7 mouse cellular contexts compared by ENCODE assay signal in genomic region chr7:127406002-127406987, GRCm38 (mm10). TPM values are rescaled to one million over a fixed set of nuclear protein-coding genes. Genes with fewer than 3 reads are reported as not detected.
DNase-seq lines count a peak whose midpoint lies in the region; ATAC-seq lines count a peak whose summit lies in the region.
"Not testable (repeated sequence)": the region's sequence is repeated elsewhere in the genome, so short reads cannot be mapped to it uniquely, and the experiment has no call there.

Zfp764 (minus strand) TSS chr7:127406822.

- H3K27me3 ChIP-seq in embryonic facial prominence, embryonic 11.5 days (ENCODE audit: control insufficient read depth, insufficient read depth, low read length); limb, embryonic 10.5 days (ENCODE audit: low read depth, poor library complexity, severe bottlenecking); midbrain, embryonic 13.5 days: not testable (repeated sequence)

- H3K4me1 ChIP-seq in embryonic facial prominence, embryonic 11.5 days (ENCODE audit: control insufficient read depth, insufficient read depth, low read length); limb, embryonic 10.5 days; midbrain, embryonic 13.5 days (replicated peaks): not testable (repeated sequence)

- peak within 1 kb of the TSS; percentile 42 for H3K4me3 ChIP-seq in embryonic facial prominence, embryonic 11.5 days (ENCODE audit: low read depth, low read length)
- H3K4me3 ChIP-seq in limb, embryonic 10.5 days: peak within 1 kb of the TSS; percentile 65
- H3K4me3 ChIP-seq in midbrain, embryonic 13.5 days (replicated peaks): peak within 1 kb of the TSS; percentile 59

- H3K9ac ChIP-seq in embryonic facial prominence, embryonic 11.5 days (replicated peaks; ENCODE audit: low read length): peak within 1 kb of the TSS; percentile 75
- H3K9ac ChIP-seq in midbrain, embryonic 13.5 days (replicated peaks): peak within 1 kb of the TSS; percentile 82

- not testable (repeated sequence) for H3K9me3 ChIP-seq in embryonic facial prominence, embryonic 11.5 days (replicated peaks; ENCODE audit: control insufficient read depth, low read length); limb, embryonic 10.5 days (replicated peaks); midbrain, embryonic 13.5 days

- ATAC-seq in embryonic facial prominence, embryonic 11.5 days (replicated peaks; ENCODE audit: insufficient number of reproducible peaks, low FRiP score, low TSS enrichment, low read depth): peak; percentile 81
- ATAC-seq in granulocyte monocyte progenitor cell, adult 5-6 weeks (replicated peaks; ENCODE audit: poor library complexity, severe bottlenecking): peak; percentile 89
- peak; percentile 93 for ATAC-seq in midbrain, embryonic 13.5 days

- 7% methylated on average over 36 of the region's 40 CpGs for WGBS in embryonic facial prominence, embryonic 11.5 days
- whole genome bisulfite sequencing in limb, embryonic 10.5 days: 6% methylated on average over 40 of the region's 40 CpGs
- 7% methylated on average over 40 of the region's 40 CpGs for whole genome bisulfite sequencing in midbrain, embryonic 13.5 days

- not testable (repeated sequence) for H3K36me3 ChIP-seq in embryonic facial prominence, embryonic 11.5 days (replicated peaks; ENCODE audit: control insufficient read depth, insufficient read depth, low read depth, low read length); midbrain, embryonic 13.5 days
- H3K36me3 ChIP-seq in limb, embryonic 10.5 days: peaks cover 13% of the 10 kb centered on the region

- peak within 1 kb of the TSS; percentile 82 for H3K4me2 ChIP-seq in embryonic facial prominence, embryonic 11.5 days (ENCODE audit: low read depth, low read length)
- H3K4me2 ChIP-seq in midbrain, embryonic 13.5 days (replicated peaks): peak within 1 kb of the TSS; percentile 90

- H3K27ac ChIP-seq in embryonic facial prominence, embryonic 11.5 days (replicated peaks; ENCODE audit: low read depth, low read length): not testable (repeated sequence)
- peak within 1 kb of the TSS; percentile 89 for H3K27ac ChIP-seq in limb, embryonic 10.5 days
- peak within 1 kb of the TSS; percentile 80 for H3K27ac ChIP-seq in midbrain, embryonic 13.5 days

- DNase-seq in adrenal gland, postnatal 10 days: peak; percentile 89
- peak; percentile 92 for DNase-seq in embryonic facial prominence, embryonic 11.5 days (ENCODE audit: low spot score)
- peak; percentile 88 for DNase-seq in kidney, adult 11 months
- DNase-seq in limb, embryonic 10.5 days (ENCODE audit: low spot score): peak; percentile 80
- peak; percentile 67 for DNase-seq in spleen, adult 12 weeks (ENCODE audit: low spot score)

RNA-seq across cellular contexts. Expression of gene Zfp764, which starts in this region (rescaled TPM):
- 1 to 10 TPM; 5.7 to 6.2 TPM for total RNA-seq in adrenal gland, postnatal 10 days (2021)
- polyA plus RNA-seq in embryonic facial prominence, embryonic 11.5 days (2014; fragmentation: Nextera tagmentation; extraction: Ambion mirVana): 7.9 and 8.2 TPM in 2 replicates
- 8.9 and 10.8 TPM in 2 replicates for total RNA-seq in granulocyte monocyte progenitor cell, adult 5-6 weeks (2014; fragmentation: Nextera tagmentation)
- total RNA-seq in granulocyte monocyte progenitor cell, adult 5-6 weeks (2017): 12.5 and 15.1 TPM in 2 replicates
- 6.2 and 7.9 TPM in 2 replicates for polyA plus RNA-seq in limb, embryonic 10.5 days (2016; fragmentation: Nextera tagmentation; extraction: Ambion mirVana)
- 5.1 and 5.2 TPM in 2 replicates for polyA plus RNA-seq in midbrain, embryonic 13.5 days (2015; fragmentation: Nextera tagmentation; extraction: Ambion mirVana)
